Mouse (Mus musculus) liver, embryonic 13.5 days (tissue): ENCODE results near the gene Olfr1443. TPM values are rescaled to one million over a fixed set of nuclear protein-coding genes. Genes with fewer than 3 reads are reported as not detected.
"Not testable (repeated sequence)": the region's sequence is repeated elsewhere in the genome, so short reads cannot be mapped to it uniquely, and the experiment has no call there.

Experiments
- ATAC-seq: fragments of 200-750 bp; cut with Nextera tagmentation; 2 replicates; pipeline ENCODE4 v1.8.0; 2017; ENCODE audit warnings: low read depth, mild to moderate bottlenecking, moderate number of reproducible peaks, moderate library complexity
- DNase-seq: peaks from one replicate; pipeline ENCODE4 v3.0.0; 2022
- H3K27ac ChIP-seq: fragments of 300-500 bp; sonication (generic); 2 replicates; pipeline ENCODE4 v1.5.1; 2015; ENCODE audit warnings: moderate library complexity, mild to moderate bottlenecking, inconsistent platforms
- H3K27me3 ChIP-seq: fragments of 300-500 bp; sonication (generic); 2 replicates; pipeline ENCODE4 v1.6.1; 2015; ENCODE audit warnings: mild to moderate bottlenecking, inconsistent platforms
- H3K36me3 ChIP-seq: fragments of 300-500 bp; sonication (generic); 2 replicates; pipeline ENCODE4 v1.6.1; 2015; ENCODE audit warnings: mild to moderate bottlenecking, inconsistent platforms
- H3K4me1 ChIP-seq: fragments of 300-500 bp; sonication (generic); replicated peaks from 2 replicates; pipeline ENCODE4 v1.6.1; 2015; ENCODE audit warnings: inconsistent platforms
- H3K4me2 ChIP-seq: fragments of 300-500 bp; sonication (generic); 2 replicates; pipeline ENCODE4 v1.6.1; 2015; ENCODE audit warnings: inconsistent platforms, mild to moderate bottlenecking, moderate library complexity
- H3K4me3 ChIP-seq: fragments of 300-500 bp; sonication (generic); replicated peaks from 2 replicates; pipeline ENCODE4 v1.5.1; 2015; ENCODE audit warnings: mild to moderate bottlenecking, inconsistent platforms
- H3K9ac ChIP-seq: fragments of 300-500 bp; sonication (generic); 2 replicates; pipeline ENCODE4 v1.6.1; 2015; ENCODE audit warnings: mild to moderate bottlenecking, inconsistent platforms
- H3K9me3 ChIP-seq: fragments of 300-500 bp; sonication (generic); replicated peaks from 2 replicates; pipeline ENCODE4 v1.6.1; 2016; ENCODE audit warnings: inconsistent platforms
- WGBS: fragments of 180-500 bp; shearing (Covaris S2); methylation state at CpG from one replicate; pipeline ENCODE4 v1.1.7; 2015; ENCODE audit not compliant: insufficient replicate concordance; 5-methylcytosine and 5-hydroxymethylcytosine counted together
- polyA plus RNA-seq: library from polyadenylated mRNA; unstranded; fragments of >200 nt; fragmentation: Nextera tagmentation; extraction: Ambion mirVana; gene quantifications from 2 replicates; pipeline ENCODE4 v1.2.1, GENCODE M21; 2015

Gene Olfr1443
- polyA plus RNA-seq, 1 experiment from 2014 or later = not detected

DNA sequence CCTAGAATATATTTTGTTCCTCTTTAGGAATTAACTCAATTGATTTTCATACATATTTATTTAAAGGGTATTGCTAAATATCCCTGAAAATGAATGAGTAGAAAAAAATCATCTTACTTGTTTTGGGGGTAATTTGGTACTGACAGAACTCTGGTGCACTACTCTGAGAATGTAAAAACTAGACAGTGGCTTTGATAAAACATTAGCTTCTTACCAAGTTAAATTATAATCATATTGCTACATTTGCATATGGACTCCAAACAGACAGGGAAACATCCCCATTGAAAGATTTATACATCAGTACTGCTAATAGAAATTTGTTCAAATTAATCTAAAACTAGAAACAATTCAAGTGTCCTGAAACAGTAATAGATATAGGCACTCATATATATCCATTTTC, 7.3 kb downstream of the Olfr1443 start:
- Histone ChIP-seq H3K4me1 (no peaks in the 10 kb centered on the region), H3K4me3 (no peak overlapping the region), H3K9ac (no peak overlapping the region), H3K9me3 (no peaks in the 10 kb centered on the region), H3K36me3 (no peaks in the 10 kb centered on the region), H3K27me3 (no peaks in the 10 kb centered on the region), H3K4me2 (no peak overlapping the region), H3K27ac (no peak overlapping the region)
- DNase-seq (no peak), ATAC-seq (no peak)

DNA sequence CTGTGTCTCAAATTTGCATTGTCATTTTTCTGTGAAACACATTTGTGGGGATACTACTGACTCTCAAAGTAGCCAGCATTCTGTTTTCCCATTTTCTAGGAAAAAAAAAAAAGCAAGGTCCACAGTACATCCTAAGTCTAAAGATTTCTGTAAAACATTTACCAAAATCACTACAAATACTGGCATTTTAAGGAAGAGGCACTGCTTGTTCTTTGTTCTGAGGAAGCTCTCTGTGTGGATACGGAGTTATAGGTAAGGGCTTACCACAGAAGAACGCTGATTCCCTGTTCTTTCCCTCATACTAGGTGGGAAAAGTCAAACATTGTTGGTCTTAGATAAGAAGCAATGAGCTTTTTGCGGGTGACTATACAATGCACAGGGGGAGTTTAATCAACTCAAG, 17.7 kb downstream of the Olfr1443 start, which contains the start of gene Keg1:
Gene Keg1, plus strand, starts transcription at position 197 of the 400 bp plus-strand sequence.
- ATAC-seq = no peak
- no peak for DNase-seq
- no peaks in the 10 kb centered on the region for H3K9me3 ChIP-seq
- no peak within 1 kb of the TSS for H3K9ac ChIP-seq
- no peak within 1 kb of the TSS for H3K4me2 ChIP-seq
- WGBS = 53% methylated on average over 3 of the region's 3 CpGs
- H3K27me3 ChIP-seq = no peaks in the 10 kb centered on the region
- no peak within 1 kb of the TSS for H3K27ac ChIP-seq
- no peaks in the 10 kb centered on the region for H3K36me3 ChIP-seq
- no peaks in the 10 kb centered on the region for H3K4me1 ChIP-seq
- no peak within 1 kb of the TSS for H3K4me3 ChIP-seq

DNA sequence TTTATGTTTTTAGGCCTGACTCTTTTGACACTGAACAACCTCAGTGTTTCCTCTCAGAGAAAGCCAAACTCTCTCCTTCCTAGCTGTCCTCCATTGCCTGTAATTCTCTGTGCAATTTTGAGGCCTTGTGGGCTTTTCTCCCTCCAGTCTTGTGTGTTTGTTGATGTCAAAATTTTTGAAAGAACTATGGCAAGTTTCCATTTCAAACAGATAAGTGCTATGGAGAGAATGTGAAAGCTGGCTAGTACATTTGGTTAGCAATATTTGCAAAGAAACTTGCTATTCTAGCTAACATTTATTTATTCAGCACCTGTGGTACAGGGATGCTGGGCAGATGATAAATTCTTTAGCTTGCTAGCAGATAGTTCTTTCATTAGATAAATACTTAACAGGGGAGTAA, 18.3 kb downstream of the Olfr1443 start:
- H3K9me3 ChIP-seq = no peaks in the 10 kb centered on the region
- no peaks in the 10 kb centered on the region for H3K36me3 ChIP-seq
- no peak overlapping the region for H3K4me2 ChIP-seq

DNA sequence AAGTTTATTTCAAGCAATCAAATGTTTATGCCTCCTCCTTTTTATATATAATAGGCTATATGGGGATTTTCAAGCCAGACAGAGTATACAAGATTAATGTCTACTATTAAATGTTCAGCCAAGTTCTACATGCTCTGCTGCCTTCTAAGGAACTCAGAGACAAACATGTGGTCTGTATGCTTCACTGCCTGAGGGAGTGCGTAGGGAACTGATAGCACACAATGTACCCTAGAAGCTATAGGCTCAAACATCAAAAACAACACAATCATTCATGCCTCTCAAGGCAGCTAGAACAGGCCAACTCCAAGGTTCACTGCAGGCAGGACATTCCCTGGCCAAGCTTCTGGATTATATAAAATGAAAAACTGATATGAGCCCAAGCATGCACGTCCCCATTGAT, 30.5 kb downstream of the Olfr1443 start:
- no peak for DNase-seq
- Histone ChIP-seq H3K9me3 (no peaks in the 10 kb centered on the region), H3K4me1 (no peaks in the 10 kb centered on the region), H3K27ac (no peak overlapping the region), H3K36me3 (no peaks in the 10 kb centered on the region), H3K4me3 (no peak overlapping the region), H3K27me3 (no peaks in the 10 kb centered on the region), H3K4me2 (no peak overlapping the region), H3K9ac (no peak overlapping the region)
- WGBS = 77% methylated on average over 2 of the region's 2 CpGs
- ATAC-seq = no peak

More for the DNA sequence above, 18.3 kb downstream of the Olfr1443 start:
- Histone ChIP-seq H3K27me3 (no peaks in the 10 kb centered on the region), H3K27ac (no peak overlapping the region), H3K4me3 (no peak overlapping the region), H3K9ac (no peak overlapping the region), H3K4me1 (no peaks in the 10 kb centered on the region)
- DNase-seq (no peak), ATAC-seq (no peak)

DNA sequence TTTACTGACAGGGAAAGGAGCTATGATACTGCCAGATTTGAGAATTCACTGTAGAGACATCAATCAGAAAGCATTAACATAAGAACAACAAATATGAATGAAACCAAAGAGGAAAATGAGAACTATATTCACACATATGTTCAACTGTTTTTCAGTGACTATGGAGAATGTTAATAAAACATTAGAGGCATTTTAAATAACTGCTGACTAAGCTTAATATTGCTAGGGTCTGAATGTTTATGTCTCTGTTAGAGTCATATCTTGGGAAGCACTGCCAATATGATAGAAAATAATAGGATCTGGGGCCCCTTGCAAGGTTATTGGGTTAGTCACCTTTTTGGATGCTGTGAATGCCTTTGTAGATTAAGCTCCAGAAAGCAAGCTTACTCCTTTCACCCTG, 31.1 kb downstream of the Olfr1443 start:
- no peak overlapping the region for H3K4me3 ChIP-seq
- H3K4me2 ChIP-seq = no peak overlapping the region
- no peak overlapping the region for H3K9ac ChIP-seq
- ATAC-seq = no peak
- DNase-seq = no peak
- no peak overlapping the region for H3K27ac ChIP-seq
- H3K27me3 ChIP-seq = no peaks in the 10 kb centered on the region
- H3K4me1 ChIP-seq = no peaks in the 10 kb centered on the region
- no peaks in the 10 kb centered on the region for H3K9me3 ChIP-seq
- H3K36me3 ChIP-seq = no peaks in the 10 kb centered on the region

DNA sequence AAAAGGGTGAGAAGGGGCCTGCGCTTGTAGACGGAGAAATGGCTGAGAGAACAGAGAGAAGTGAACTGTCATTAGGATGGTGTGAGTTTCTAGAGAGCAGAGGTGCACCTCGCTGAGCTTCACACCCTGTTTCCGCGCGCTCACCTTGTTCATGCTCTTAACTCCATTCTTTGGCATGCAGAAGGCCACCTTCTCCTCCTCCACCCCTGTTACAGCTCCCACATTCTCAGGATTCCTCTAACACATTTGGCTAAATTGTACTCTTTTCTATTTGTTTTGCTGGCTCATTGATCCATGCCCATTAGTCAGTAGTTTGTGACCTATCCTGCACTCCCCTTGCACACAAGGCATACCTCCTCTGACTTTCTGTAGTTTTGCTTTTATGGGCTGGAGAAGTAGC, 41.3 kb downstream of the Olfr1443 start:
- Histone ChIP-seq H3K27ac (no peak overlapping the region), H3K36me3 (no peaks in the 10 kb centered on the region), H3K9me3 (no peaks in the 10 kb centered on the region), H3K4me2 (no peak overlapping the region), H3K4me1 (no peaks in the 10 kb centered on the region), H3K9ac (no peak overlapping the region), H3K4me3 (no peak overlapping the region), H3K27me3 (no peaks in the 10 kb centered on the region)
- ATAC-seq = no peak
- no peak for DNase-seq
- 65% methylated on average over 6 of the region's 6 CpGs for WGBS

DNA sequence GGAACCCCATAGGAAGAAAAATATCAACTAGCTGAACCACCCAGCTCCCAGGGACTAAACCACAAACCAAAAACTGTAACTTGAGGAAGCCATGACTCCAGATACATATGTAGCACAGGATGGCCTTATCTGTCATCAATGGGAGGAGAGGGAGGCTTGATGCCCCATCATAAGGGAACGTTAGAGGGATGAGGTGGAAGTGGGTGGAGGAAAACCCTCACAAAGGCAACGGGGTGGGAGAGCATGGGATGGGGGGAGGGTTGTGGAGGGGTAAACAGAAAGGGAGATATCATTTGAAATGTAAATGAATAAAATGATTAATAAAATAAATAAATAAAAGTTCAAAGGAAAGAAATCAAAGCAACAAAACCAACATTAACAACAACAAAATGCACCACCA, 42.6 kb downstream of the Olfr1443 start:
- no peak overlapping the region for H3K4me2 ChIP-seq
- no peak overlapping the region for H3K4me3 ChIP-seq
- no peaks in the 10 kb centered on the region for H3K4me1 ChIP-seq
- WGBS = 16% methylated on average over 2 of the region's 2 CpGs
- no peak overlapping the region for H3K9ac ChIP-seq
- no peaks in the 10 kb centered on the region for H3K9me3 ChIP-seq
- H3K27me3 ChIP-seq = no peaks in the 10 kb centered on the region
- DNase-seq (no peak), ATAC-seq (no peak)
- no peak overlapping the region for H3K27ac ChIP-seq
- no peaks in the 10 kb centered on the region for H3K36me3 ChIP-seq

DNA sequence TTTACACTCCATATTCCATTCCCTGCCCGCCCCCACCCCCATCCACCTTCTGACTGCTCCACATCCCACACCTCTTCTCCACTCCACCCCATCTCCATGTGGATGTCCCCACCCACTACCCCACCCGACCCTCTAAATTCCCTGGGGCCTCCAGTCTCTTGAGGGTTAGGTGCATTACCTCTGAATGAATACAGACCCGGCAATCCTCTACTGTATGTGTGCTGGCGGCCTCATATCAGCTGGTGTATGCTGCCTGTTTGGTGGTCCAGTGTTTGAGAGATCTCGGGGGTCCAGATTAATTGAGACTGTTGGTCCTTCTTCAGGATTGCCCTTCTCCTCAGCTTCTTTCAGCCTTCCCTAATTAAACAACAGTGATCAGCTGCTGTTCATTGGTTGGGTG, 43.0 kb downstream of the Olfr1443 start:
- not testable (repeated sequence) for H3K4me1 ChIP-seq, H3K9ac ChIP-seq, H3K4me3 ChIP-seq, H3K27me3 ChIP-seq, ATAC-seq, H3K9me3 ChIP-seq, DNase-seq, H3K36me3 ChIP-seq, H3K4me2 ChIP-seq, H3K27ac ChIP-seq
- WGBS = 68% methylated on average over 5 of the region's 5 CpGs

DNA sequence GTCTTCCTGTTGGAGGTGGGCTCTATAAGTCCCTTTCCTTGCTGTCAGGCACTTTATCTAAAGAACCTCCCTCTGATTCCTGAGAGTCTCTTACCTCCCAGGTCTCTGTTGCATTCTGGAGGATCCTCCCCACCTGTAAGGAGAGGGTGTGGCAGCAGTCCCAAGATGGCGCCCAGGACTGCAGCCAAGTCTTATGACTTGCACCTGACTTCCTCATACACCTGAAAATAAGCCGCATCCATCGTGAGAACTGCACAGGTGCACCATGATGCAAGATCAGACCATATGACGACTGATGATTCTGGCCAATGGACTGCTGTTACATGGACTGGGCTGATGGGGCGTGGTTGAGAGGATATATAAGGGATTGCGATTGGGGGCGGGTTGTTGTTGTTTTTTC, 43.7 kb downstream of the Olfr1443 start:
- not testable (repeated sequence) for H3K4me1 ChIP-seq, H3K9ac ChIP-seq, H3K36me3 ChIP-seq, ATAC-seq, H3K4me2 ChIP-seq, H3K4me3 ChIP-seq, H3K27me3 ChIP-seq, H3K27ac ChIP-seq, H3K9me3 ChIP-seq, DNase-seq
- WGBS = 73% methylated on average over 7 of the region's 7 CpGs

DNA sequence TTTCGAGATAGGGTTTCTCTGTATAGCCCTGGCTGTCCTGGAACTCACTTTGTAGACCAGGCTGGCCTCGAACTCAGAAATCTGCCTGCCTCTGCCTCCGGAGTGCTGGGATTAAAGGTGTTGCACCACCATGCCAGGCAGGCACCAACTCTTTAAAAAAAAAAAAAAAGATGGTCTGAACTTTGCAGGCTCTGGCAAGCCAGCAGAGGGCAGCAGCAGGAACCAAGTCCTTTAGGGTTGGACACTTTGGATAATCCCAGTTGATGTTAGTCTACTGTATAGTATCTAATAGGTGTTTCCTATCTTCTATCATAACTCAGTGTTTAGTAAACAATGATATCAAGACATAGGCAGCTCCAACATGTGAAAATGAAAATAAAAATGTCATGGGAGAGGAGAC, 44.4 kb downstream of the Olfr1443 start:
- ATAC-seq = no peak
- Histone ChIP-seq H3K9ac (no peak overlapping the region), H3K9me3 (no peaks in the 10 kb centered on the region), H3K4me1 (no peaks in the 10 kb centered on the region), H3K4me2 (no peak overlapping the region), H3K27me3 (no peaks in the 10 kb centered on the region), H3K36me3 (no peaks in the 10 kb centered on the region), H3K27ac (no peak overlapping the region), H3K4me3 (no peak overlapping the region)
- DNase-seq = no peak
- WGBS = 29% methylated on average over 3 of the region's 3 CpGs

DNA sequence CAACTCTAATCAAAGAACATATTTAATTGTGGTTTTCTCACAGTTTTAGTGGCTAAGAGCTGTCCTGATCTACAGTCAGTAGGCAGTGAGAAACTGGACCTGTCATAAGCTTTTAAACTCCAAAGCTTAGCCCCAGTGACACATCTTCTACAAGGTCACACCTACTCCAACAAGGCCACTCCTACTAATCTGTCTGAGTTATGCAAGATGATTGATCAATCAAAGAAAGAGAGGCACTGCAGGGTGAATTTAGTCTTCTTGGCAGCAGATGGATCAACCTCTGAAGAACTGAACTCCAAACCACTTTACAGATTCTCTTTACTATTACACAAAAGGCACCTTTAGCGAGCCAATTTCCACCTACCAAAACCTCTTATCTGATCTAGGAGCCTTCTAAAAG, 47.9 kb downstream of the Olfr1443 start:
- H3K9me3 ChIP-seq = no peaks in the 10 kb centered on the region
- ATAC-seq (no peak), DNase-seq (no peak)
- 63% methylated on average over 1 of the region's 1 CpGs for WGBS
- no peak overlapping the region for H3K27ac ChIP-seq
- H3K9ac ChIP-seq = no peak overlapping the region
- no peaks in the 10 kb centered on the region for H3K4me1 ChIP-seq
- H3K36me3 ChIP-seq = no peaks in the 10 kb centered on the region
- H3K4me2 ChIP-seq = no peak overlapping the region
- H3K4me3 ChIP-seq = no peak overlapping the region
- no peaks in the 10 kb centered on the region for H3K27me3 ChIP-seq

DNA sequence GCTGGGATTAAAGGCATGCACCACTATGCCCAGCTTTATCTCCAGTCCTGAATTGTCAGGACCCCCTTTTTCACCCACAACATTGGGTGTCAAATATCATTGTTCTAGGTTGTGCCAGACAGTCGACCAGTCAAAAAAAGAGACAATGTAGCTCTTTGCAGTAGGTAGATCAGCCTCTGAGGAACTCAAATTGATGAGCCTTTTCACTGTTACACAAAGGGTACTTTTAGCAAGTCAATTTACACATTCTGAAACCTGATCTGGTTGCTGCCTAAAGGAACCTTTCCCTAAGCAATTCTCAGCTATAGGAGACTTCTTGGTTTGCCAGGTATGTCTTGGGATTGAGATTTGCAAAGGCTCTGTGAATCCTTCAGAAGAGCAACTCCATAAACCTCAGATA, 53.1 kb downstream of the Olfr1443 start:
- H3K4me2 ChIP-seq = no peak overlapping the region
- ATAC-seq = no peak

DNA sequence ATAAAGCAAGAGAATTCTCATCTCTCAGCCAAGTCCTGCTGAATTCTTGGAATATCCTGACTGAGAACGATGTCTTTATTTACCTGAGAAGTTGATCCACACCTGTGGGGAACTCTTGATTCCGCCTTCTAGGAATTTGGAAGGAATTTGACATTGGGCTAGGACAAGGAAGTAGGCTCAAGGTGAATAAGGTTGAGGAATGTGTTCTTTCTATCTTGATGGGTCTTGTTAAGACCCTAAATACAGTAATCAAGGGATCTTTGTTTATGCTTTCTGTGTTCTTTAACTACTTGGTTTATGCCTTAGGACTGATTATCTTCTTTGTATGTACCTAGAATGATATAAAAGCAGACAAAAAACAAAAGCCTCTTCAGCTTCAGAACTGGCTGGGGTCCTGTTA, 54.0 kb downstream of the Olfr1443 start:
- DNase-seq = no peak
- H3K27me3 ChIP-seq = no peaks in the 10 kb centered on the region

More for the DNA sequence above, 53.1 kb downstream of the Olfr1443 start:
- Histone ChIP-seq H3K36me3 (no peaks in the 10 kb centered on the region), H3K27ac (no peak overlapping the region), H3K4me3 (no peak overlapping the region), H3K9ac (no peak overlapping the region), H3K4me1 (no peaks in the 10 kb centered on the region), H3K27me3 (no peaks in the 10 kb centered on the region), H3K9me3 (no peaks in the 10 kb centered on the region)
- 30% methylated on average over 1 of the region's 1 CpGs for WGBS
- DNase-seq = no peak

More for the DNA sequence above, 54.0 kb downstream of the Olfr1443 start:
- whole genome bisulfite sequencing = 54% methylated on average over 2 of the region's 2 CpGs
- Histone ChIP-seq H3K27ac (no peak overlapping the region), H3K9ac (no peak overlapping the region), H3K36me3 (no peaks in the 10 kb centered on the region), H3K4me1 (no peaks in the 10 kb centered on the region), H3K9me3 (no peaks in the 10 kb centered on the region), H3K4me2 (no peak overlapping the region), H3K4me3 (no peak overlapping the region)
- no peak for ATAC-seq
